Mouse (Mus musculus) embryonic stem cell, embryonic (primary cell): ENCODE measurements around the gene Gm7356.
"Not testable (repeated sequence)": the region's sequence is repeated elsewhere in the genome, so short reads cannot be mapped to it uniquely, and the experiment has no call there.

Experiments
- CTCF ChIA-PET, 4 experiments: fragments of 300-600 bp in 2 of 4; fragments of 350-600 bp in 2 of 4; sonication (Branson Sonifier 250); formaldehyde crosslinking; loops; one replicate each; lab custom pipeline; 2022; ENCODE audit warnings: inconsistent platforms in 2 of 4; lab: Charles Lee
- POLR2A ChIA-PET, 4 experiments: fragments of 300-600 bp in 2 of 4; fragments of 350-600 bp in 2 of 4; sonication (Branson Sonifier 250); formaldehyde crosslinking; loops; one replicate each; lab custom pipeline; 2022; ENCODE audit warnings: antibody characterized with exemption in 4 of 4, inconsistent platforms in 1 of 4; lab: Charles Lee

Gene Gm7356

DNA sequence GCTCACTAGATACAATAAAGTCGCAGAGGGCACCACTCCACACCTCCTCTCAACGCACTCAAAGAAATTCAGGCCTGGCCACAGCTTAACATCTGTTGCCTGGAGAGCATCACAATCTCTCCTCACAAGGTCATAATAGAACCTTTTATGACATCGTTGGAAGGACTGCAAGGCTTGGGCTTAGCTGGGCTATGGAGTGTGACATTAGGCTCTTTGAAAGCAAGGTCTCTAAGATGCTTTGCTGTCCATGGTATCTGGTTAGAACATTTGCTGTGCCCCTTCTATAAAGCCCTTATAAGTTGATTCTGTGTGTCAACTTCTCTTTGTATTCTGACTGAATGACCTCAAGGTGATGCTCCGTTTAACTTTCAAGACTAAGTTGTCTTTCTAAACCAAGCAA is at the start of gene Gm7356:
Gene Gm7356 (minus strand): TSS at position 101 of the 400 bp plus-strand sequence.
- POLR2A ChIA-PET, CTCF ChIA-PET: not testable (repeated sequence)

DNA sequence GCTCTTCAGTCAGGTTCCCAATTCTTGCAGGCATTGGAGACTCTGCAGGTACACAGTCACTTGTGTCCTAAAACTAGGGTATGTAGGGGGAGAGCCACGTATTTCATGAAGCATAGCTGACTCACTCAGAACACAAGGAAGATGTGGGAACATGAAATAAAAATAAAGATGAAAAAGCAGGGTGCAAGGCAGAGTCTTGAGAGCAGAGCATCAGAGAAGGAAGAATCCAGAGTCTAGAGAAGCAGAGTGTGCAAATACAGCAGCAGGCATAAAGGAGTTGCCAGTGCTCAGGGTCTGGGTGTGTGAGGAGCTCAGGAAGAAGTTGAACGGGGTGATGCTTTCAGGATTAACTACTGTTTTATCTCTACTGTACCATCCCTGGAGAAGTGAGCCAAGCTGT is 38.4 kb upstream of the Gm7356 start:
- CTCF ChIA-PET, POLR2A ChIA-PET: not testable (repeated sequence)

DNA sequence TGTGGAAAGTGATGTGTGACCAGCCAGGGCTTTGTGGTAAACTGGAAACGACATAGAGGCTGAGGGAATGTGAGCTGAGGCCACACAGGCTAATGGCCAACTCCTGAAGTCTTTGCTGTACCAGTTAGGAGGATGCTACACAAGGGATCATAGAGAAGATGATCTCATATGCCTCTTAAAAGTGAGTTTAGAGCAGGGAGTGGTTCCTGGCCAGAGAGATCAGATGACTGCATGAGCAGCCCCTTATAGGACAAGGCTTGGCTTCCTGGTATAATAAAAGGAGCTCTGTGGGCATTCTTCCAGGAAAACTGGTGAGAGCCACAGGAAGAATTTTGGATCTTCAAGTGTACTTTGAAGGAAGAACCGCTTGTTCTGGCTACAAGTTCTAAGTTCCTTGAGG is 33.5 kb upstream of the Gm7356 start:
- CTCF ChIA-PET, POLR2A ChIA-PET: not testable (repeated sequence)

DNA sequence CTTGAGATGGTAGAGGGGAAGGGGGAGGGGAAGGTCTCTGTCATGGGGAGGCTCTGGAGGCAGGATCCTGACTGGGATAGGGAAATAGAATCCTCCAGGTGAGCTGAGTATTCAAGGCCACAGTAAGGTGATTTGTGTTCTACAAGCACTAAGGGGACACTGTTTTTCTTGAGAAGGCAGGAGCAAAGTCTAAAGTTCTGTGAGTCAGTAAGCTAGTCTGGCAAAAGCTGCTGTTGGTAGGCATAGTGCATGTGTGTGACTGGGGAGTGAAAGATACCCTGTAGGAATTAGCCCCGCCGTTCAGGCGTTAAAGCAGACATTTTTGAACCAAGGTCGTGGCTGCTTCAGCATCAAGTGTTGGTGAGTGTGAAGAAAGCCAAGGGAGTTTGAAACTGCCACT is 32.6 kb upstream of the Gm7356 start:
- CTCF ChIA-PET, POLR2A ChIA-PET: not testable (repeated sequence)

DNA sequence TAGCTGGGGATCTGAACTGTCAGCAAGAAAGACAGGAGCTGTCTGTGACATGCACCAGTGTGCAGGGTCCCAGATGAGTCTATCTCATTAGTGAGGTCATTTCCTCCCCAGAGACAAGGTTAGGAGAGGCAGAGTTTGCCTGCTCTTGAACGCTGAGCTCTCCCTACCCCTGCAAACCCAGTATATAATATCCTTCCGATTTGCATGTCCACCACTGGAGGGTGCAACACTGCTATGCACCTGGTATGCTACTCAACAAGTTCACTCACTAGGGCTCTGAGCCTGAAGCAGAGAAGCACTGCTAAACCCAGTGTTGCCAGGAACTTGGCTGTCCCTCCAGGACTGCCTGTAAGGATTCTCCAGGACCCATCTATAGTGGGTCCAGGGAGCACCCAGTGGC is 10.1 kb downstream of the Gm7356 start:
- CTCF ChIA-PET, POLR2A ChIA-PET: not testable (repeated sequence)

DNA sequence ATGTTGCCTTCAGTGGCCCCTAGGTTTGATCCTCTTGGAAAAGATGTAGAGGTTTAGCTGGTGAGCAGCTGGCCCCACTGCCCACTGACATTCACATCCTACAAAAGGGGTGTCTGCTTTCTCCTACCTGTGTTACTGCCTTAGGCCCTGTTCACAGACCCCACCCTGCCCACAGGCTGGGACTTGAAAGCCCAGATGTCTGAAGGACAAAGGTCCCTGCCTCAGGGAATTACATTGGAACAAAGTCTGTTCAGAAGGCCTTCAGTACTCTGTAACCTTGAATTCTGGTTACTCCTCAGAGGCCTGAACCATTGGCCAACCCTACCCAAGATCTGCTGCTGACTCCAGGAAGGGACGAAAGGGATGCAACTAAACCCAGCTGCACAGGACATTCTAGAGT is 15.8 kb downstream of the Gm7356 start:
- CTCF ChIA-PET: no interaction called here
- POLR2A ChIA-PET: no interaction called here

DNA sequence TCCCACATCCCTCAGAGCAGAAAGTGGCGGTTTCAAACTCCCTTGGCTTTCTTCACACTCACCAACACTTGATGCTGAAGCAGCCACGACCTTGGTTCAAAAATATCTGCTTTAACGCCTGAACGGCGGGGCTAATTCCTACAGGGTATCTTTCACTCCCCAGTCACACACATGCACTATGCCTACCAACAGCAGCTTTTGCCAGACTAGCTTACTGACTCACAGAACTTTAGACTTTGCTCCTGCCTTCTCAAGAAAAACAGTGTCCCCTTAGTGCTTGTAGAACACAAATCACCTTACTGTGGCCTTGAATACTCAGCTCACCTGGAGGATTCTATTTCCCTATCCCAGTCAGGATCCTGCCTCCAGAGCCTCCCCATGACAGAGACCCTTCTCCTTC is 32.7 kb downstream of the Gm7356 start:
- CTCF ChIA-PET, POLR2A ChIA-PET: not testable (repeated sequence)

DNA sequence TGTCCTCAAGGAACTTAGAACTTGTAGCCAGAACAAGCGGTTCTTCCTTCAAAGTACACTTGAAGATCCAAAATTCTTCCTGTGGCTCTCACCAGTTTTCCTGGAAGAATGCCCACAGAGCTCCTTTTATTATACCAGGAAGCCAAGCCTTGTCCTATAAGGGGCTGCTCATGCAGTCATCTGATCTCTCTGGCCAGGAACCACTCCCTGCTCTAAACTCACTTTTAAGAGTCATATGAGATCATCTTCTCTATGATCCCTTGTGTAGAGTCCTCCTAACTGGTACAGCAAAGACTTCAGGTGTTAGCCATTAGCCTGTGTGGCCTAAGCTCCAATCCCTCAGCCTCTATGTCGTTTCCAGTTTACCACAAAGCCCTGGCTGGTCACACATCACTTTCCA is 33.6 kb downstream of the Gm7356 start:
- CTCF ChIA-PET: not testable (repeated sequence)

DNA sequence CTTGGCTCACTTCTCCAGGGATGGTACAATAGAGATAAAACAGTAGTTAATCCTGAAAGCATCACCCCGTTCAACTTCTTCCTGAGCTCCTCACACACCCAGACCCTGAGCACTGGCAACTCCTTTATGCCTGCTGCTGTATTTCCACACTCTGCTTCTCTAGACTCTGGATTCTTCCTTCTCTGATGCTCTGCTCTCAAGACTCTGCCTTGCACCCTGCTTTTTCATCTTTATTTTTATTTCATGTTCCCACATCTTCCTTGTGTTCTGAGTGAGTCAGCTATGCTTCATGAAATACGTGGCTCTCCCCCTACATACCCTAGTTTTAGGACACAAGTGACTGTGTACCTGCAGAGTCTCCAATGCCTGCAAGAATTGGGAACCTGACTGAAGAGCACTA is 38.5 kb downstream of the Gm7356 start:
- CTCF ChIA-PET, POLR2A ChIA-PET: not testable (repeated sequence)

More for the DNA sequence above, 33.6 kb downstream of the Gm7356 start:
- POLR2A ChIA-PET: not testable (repeated sequence)

DNA sequence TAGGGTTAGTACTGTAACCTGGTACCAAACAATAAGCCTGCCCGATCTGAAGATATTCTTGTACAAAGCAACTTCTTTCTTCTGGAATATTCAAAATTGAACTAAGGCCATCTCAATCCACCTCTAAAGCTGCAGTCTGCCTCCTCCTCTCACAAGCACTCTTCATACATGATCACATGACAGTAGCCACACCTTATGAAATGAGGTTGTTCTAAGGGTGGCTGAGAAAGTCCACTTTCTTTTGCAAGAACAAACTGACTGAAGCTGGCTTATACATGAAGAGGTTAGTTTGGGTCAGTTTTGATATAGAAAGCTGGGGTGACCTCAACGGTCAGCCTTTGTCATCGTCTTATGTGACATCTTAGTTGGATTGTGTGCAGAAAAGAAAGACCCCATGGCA is 41.3 kb downstream of the Gm7356 start:
- POLR2A ChIA-PET, CTCF ChIA-PET: not testable (repeated sequence)

DNA sequence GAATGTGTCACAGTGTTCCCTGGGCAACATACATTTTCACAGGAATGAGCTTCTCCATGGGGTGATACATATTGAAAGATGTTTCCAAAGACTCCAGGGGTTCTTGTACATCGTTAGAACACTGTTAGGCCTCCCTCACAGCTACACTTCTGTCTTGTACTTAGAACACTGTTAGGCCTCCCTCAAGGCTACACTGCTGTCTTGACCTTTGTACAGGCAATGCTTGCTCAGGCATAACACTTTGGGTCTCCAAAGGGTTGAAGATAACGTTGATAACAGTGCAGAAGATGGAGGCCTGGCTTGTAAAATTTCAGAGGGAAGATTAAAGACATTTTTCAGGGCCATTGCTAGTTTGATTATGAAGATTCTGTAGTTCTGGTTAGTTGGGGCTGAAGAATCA is 45.4 kb downstream of the Gm7356 start:
- POLR2A ChIA-PET, CTCF ChIA-PET: not testable (repeated sequence)

DNA sequence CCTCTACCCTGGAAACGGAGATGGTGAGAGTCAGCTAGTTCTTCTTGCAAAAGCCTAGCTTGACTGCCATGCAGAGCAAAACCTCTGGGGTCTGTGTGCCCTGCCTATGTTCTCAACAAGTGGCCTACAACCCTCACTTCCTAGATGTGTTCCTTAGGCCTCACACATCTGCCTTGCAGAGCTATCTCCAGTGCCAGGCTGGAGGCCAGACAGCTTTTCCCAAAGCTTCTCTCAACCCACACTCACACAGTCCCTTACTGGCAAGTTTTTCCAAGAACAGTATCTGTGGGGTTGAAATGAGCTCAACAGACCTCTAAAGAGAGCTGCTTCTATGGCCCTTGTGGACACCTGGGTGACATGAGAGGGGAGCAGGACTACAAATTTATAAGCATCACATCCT is 51.9 kb downstream of the Gm7356 start:
- CTCF ChIA-PET: interaction anchor here in 1 of 4 experiments (0.6 kb wide), 1 partner anchor 276 kb away, joined by 3 read pairs; no protein-coding TSS in a partner anchor
- POLR2A ChIA-PET: not testable (repeated sequence)
